In the genomic region with DNA sequence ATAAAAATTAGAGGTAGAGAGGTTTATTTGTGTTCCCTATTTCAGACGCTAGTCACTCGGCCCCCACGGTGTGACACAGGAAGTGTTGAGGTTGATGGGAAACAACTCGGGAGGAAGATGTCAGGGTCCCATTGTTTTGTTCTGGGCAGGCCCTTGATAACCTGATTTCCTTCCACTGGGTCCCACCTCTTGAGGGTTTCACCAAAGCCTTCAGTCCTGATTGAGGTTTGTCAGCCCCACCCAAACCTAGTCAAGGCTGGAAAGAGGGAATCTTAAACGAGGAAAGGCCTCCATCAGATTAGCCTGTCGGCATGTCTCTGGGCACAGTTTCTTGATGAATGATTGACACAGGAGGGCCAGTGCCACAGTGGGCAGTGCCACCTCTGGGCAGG, we compare ENCODE assay signal across 18 mouse cellular contexts. TPM values are rescaled to one million over a fixed set of nuclear protein-coding genes. Genes with fewer than 3 reads are reported as not detected.
DNase-seq lines count a peak whose midpoint lies in the region; ATAC-seq and TF ChIP-seq lines count a peak whose summit lies in the region.
"Had no signal": no experiment of that assay in that cellular context is flagged by ENCODE, and none has a peak within 500 bp of the region (broad histone marks: within the 10 kb centered on the region; RNA-seq: fewer than 3 reads in every experiment).

No protein-coding gene starts in this region.

- no peaks in the 10 kb centered on the region for H3K27me3 ChIP-seq in liver, adult 2 months (ENCODE audit: control insufficient read depth, insufficient read depth, low read length)
- H3K27me3 ChIP-seq in liver, embryonic 11.5 days (replicated peaks; ENCODE audit: control insufficient read depth, insufficient read depth, low read length) = no peaks in the 10 kb centered on the region
- H3K27me3 ChIP-seq in hindbrain, embryonic 14.5 days (ENCODE audit: control insufficient read depth, insufficient read depth, low read length) = no peaks in the 10 kb centered on the region
- H3K27me3 ChIP-seq: CH12.LX; embryonic facial prominence, embryonic 13.5 days; heart, embryonic 13.5 days; limb, embryonic 12.5 days had no signal

- intact Hi-C loops in heart, postnatal 36 days (cut with DNase I) = no loop called here

- H3K4me3 ChIP-seq in liver, adult 2 months (ENCODE audit: insufficient read depth, low read depth, low read length) = no peak overlapping the region
- H3K4me3 ChIP-seq in liver, embryonic 11.5 days (ENCODE audit: low read depth, low read length) = no peak overlapping the region
- H3K4me3 ChIP-seq in hindbrain, embryonic 14.5 days (replicated peaks; ENCODE audit: low read length) = no peak overlapping the region
- H3K4me3 ChIP-seq: embryonic facial prominence, embryonic 13.5 days; heart, embryonic 13.5 days; hindbrain, embryonic 10.5 days; limb, embryonic 12.5 days had no signal

- H3K36me3 ChIP-seq in liver, adult 2 months (ENCODE audit: control insufficient read depth, insufficient read depth, low read length) = no peaks in the 10 kb centered on the region
- H3K36me3 ChIP-seq in liver, embryonic 11.5 days (ENCODE audit: control insufficient read depth, insufficient read depth, low read length) = no peaks in the 10 kb centered on the region
- H3K36me3 ChIP-seq in hindbrain, embryonic 14.5 days (replicated peaks; ENCODE audit: control insufficient read depth, insufficient read depth) = no peaks in the 10 kb centered on the region
- H3K36me3 ChIP-seq: embryonic facial prominence, embryonic 13.5 days; heart, embryonic 13.5 days; hindbrain, embryonic 10.5 days; limb, embryonic 12.5 days had no signal

- no peak overlapping the region for H3K4me2 ChIP-seq in liver, embryonic 11.5 days
- no peak overlapping the region for H3K4me2 ChIP-seq in hindbrain, embryonic 14.5 days (replicated peaks)
- H3K4me2 ChIP-seq: embryonic facial prominence, embryonic 13.5 days; heart, embryonic 13.5 days; limb, embryonic 12.5 days had no signal

- DNase-seq in heart, adult 11 months = peak; percentile 96
- DNase-seq in heart, postnatal 36 days = no peak
- DNase-seq in liver, adult 2 months (ENCODE audit: extremely low read depth, low read depth, low spot score) = no peak
- DNase-seq in liver, embryonic 11.5 days (ENCODE audit: low spot score) = no peak
- DNase-seq in hindbrain, embryonic 14.5 days (ENCODE audit: low spot score) = no peak
- DNase-seq: lung, adult 18-20 months; lung, postnatal 36 days; retina, postnatal 1 day had no signal

- peak overlapping the region; percentile 20; the same call in 1 of the 2 replicates for H3K27ac ChIP-seq in liver, adult 2 months (replicated peaks; ENCODE audit: insufficient read depth, low read depth, low read length)
- H3K27ac ChIP-seq in liver, embryonic 11.5 days (ENCODE audit: low read depth, low read length) = no peak overlapping the region
- no peak overlapping the region for H3K27ac ChIP-seq in hindbrain, embryonic 14.5 days
- H3K27ac ChIP-seq: embryonic facial prominence, embryonic 13.5 days; heart, embryonic 13.5 days; hindbrain, embryonic 10.5 days; stomach, postnatal 0 days had no signal

- no peak for TF ChIP-seq POLR2A in liver, adult 2 months (IDR thresholded peaks at IDR 0.05; ENCODE audit: extremely low read depth, insufficient read depth, low read length)

- WGBS in liver, adult 2 months = 82% methylated on average over 6 of the region's 6 CpGs
- WGBS in liver, embryonic 11.5 days = 49% methylated on average over 6 of the region's 6 CpGs
- 83% methylated on average over 6 of the region's 6 CpGs for WGBS in hindbrain, embryonic 14.5 days

- no peak overlapping the region for H3K9ac ChIP-seq in liver, adult 2 months (ENCODE audit: low read depth, low read length)
- H3K9ac ChIP-seq in liver, embryonic 11.5 days (ENCODE audit: low read depth, low read length) = no peak overlapping the region
- no peak overlapping the region for H3K9ac ChIP-seq in hindbrain, embryonic 14.5 days
- H3K9ac ChIP-seq: embryonic facial prominence, embryonic 13.5 days; heart, embryonic 13.5 days; limb, embryonic 12.5 days had no signal

- peaks cover 29% of the 10 kb centered on the region; the same call in 1 of the 2 replicates for H3K79me2 ChIP-seq in liver, adult 2 months (ENCODE audit: control insufficient read depth, insufficient read depth, low read length)

- no peak for TF ChIP-seq CTCF in liver, adult 2 months (IDR thresholded peaks at IDR 0.05; ENCODE audit: low read depth, low read length)

- no peak for ATAC-seq in liver, embryonic 11.5 days (replicated peaks; ENCODE audit: low FRiP score)
- ATAC-seq in CD4-positive, CD25-positive, alpha-beta regulatory T cell, adult 4 months = peak; percentile 32
- ATAC-seq in common myeloid progenitor, adult 5-6 weeks (replicated peaks; ENCODE audit: low read depth, poor library complexity, severe bottlenecking) = peak; percentile 39; the same call in 1 of the 2 replicates
- ATAC-seq in hindbrain, embryonic 14.5 days (ENCODE audit: low FRiP score) = no peak
- ATAC-seq in cerebellum, adult (ENCODE audit: insufficient number of reproducible peaks, low FRiP score, low TSS enrichment) = no peak
- ATAC-seq: forebrain, embryonic 14.5 days had no signal

- H3K9me3 ChIP-seq in liver, embryonic 11.5 days (ENCODE audit: control insufficient read depth, low read length) = no peaks in the 10 kb centered on the region
- no peaks in the 10 kb centered on the region for H3K9me3 ChIP-seq in hindbrain, embryonic 14.5 days (ENCODE audit: control insufficient read depth, low read length)
- H3K9me3 ChIP-seq: embryonic facial prominence, embryonic 13.5 days; heart, embryonic 13.5 days; hindbrain, embryonic 10.5 days; limb, embryonic 12.5 days had no signal

- H3K4me1 ChIP-seq in liver, adult 2 months (ENCODE audit: control insufficient read depth, insufficient read depth, low read length) = peaks cover 29% of the 10 kb centered on the region
- H3K4me1 ChIP-seq in liver, embryonic 11.5 days (replicated peaks; ENCODE audit: control insufficient read depth, insufficient read depth, low read length) = peaks cover 12% of the 10 kb centered on the region; the same call in 1 of the 2 replicates
- H3K4me1 ChIP-seq in hindbrain, embryonic 14.5 days (replicated peaks; ENCODE audit: control insufficient read depth, insufficient read depth, low read length) = peaks cover 23% of the 10 kb centered on the region

RNA-seq across cellular contexts. Expression of a gene that starts 12.3 kb away (rescaled TPM):
- 10 to 100 TPM; 18.7 to 24.7 TPM for total RNA-seq in heart, postnatal 36 days (2021)
- total RNA-seq in liver, adult 2 months (2014; rRNA removed) = 8.5 and 10.5 TPM in 2 replicates
- polyA plus RNA-seq in liver, adult 2 months (2012; rRNA removed) = 16.6 and 23.2 TPM in 2 replicates
- polyA plus RNA-seq in liver, embryonic 11.5 days (2014; fragmentation: Nextera tagmentation; extraction: Ambion mirVana) = 30.2 and 31.8 TPM in 2 replicates
- polyA plus RNA-seq in CD4-positive, CD25-positive, alpha-beta regulatory T cell, adult 4 months (2017; shearing (Covaris generic)) = 10 to 100 TPM; 71.5 to 87.9 TPM
- 14.7 and 14.8 TPM in 2 replicates for total RNA-seq in common myeloid progenitor, adult 5-6 weeks (2017)
- polyA plus RNA-seq in hindbrain, embryonic 14.5 days (2014; fragmentation: Nextera tagmentation; extraction: Ambion mirVana) = 125 and 133 TPM in 2 replicates

Comparison
In these comparisons a context has a peak if more than half of its experiments do, and no peak if none do; other contexts are left out.
1. ATAC-seq: peak in CD4-positive, CD25-positive, alpha-beta regulatory T cell, adult 4 months (single experiment) and common myeloid progenitor, adult 5-6 weeks (single experiment); none in liver, embryonic 11.5 days (single experiment), hindbrain, embryonic 14.5 days (single experiment) and cerebellum, adult (single experiment).